Mouse (Mus musculus) spleen, adult 2 months (tissue): ENCODE measurements around the gene Maml3. TPM values are rescaled to one million over a fixed set of nuclear protein-coding genes. Genes with fewer than 3 reads are reported as not detected.

Experiments used
- DNase-seq, 2 experiments: peaks; one replicate each; pipeline versions ENCODE4 v3.0.0 to v3.0.0-alpha.2; 2012 to 2021; ENCODE audit warnings: low spot score in 2 of 2, low read depth in 1 of 2
- H3K27ac ChIP-seq: fragments of 200-500 bp; 2 replicates; pipeline ENCODE4 v1.5.1; 2012; ENCODE audit warnings: low read length, inconsistent platforms; ENCODE audit not compliant: insufficient read depth
- H3K27me3 ChIP-seq: fragments of 200-500 bp; 2 replicates; pipeline ENCODE4 v1.6.1; 2012; ENCODE audit warnings: mild to moderate bottlenecking, moderate library complexity, low read length, inconsistent platforms; ENCODE audit not compliant: control insufficient read depth, insufficient read depth
- H3K36me3 ChIP-seq: fragments of 200-500 bp; 2 replicates; pipeline ENCODE4 v1.6.1; 2012; ENCODE audit warnings: mild to moderate bottlenecking, low read length, inconsistent platforms; ENCODE audit not compliant: control insufficient read depth, insufficient read depth
- H3K4me1 ChIP-seq: fragments of 200-500 bp; 2 replicates; pipeline ENCODE4 v1.6.1; 2011; ENCODE audit warnings: inconsistent platforms; ENCODE audit not compliant: control insufficient read depth, insufficient read depth, insufficient read length
- H3K4me3 ChIP-seq: fragments of 200-500 bp; 2 replicates; pipeline ENCODE4 v1.5.1; 2011; ENCODE audit warnings: mild to moderate bottlenecking, inconsistent platforms; ENCODE audit not compliant: insufficient read depth, insufficient read length; ENCODE audit errors: extremely low read depth
- CTCF ChIP-seq: fragments of 200-500 bp; IDR thresholded peaks from 2 replicates; pipeline ENCODE4 v1.5.1; 2011; ENCODE audit warnings: mild to moderate bottlenecking, inconsistent platforms; ENCODE audit not compliant: insufficient read depth, insufficient read length, insufficient replicate concordance; ENCODE audit errors: extremely low read depth
- POLR2A ChIP-seq: fragments of 200-500 bp; IDR thresholded peaks from 2 replicates; pipeline ENCODE4 v1.6.1; 2011; ENCODE audit warnings: low read depth, low read length, inconsistent platforms
- WGBS: fragments of 180-500 bp; shearing (Covaris S2); methylation state at CpG from one replicate; pipeline ENCODE4 v1.1.7; 2018; 5-methylcytosine and 5-hydroxymethylcytosine counted together
- polyA plus RNA-seq: library from polyadenylated mRNA; depleted of rRNA; stranded (reverse); fragments of >200 nt; gene quantifications from 2 replicates; pipeline ENCODE4 v1.2.3, GENCODE M21; 2012

Maml3 gene
- polyA plus RNA-seq, 1 experiment, result 2.7 TPM

DNA sequence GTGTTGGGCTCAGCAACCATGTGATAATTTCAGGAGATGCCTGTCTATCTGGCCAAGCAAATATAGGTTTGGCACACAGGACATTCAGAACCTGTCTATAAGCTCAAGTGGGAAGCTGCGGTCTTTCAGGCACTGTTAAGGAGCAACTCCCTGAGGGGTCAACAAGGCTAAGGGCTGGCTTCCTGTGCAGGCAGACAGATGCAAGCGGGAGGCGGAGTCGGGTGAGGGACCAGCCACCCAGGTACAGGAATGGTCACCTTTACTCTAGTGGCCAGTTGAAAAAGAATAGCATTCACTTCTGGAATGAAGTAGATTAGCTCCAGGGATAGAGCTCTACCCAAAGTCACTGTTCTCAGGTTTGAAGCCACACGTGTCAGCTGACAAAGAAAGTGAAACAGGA lies 348.6 kb downstream of the Maml3 start:
- H3K4me3 ChIP-seq, result no peak overlapping the region
- WGBS, result 51% methylated on average over 5 of the region's 5 CpGs
- H3K4me1 ChIP-seq, result no peaks in the 10 kb centered on the region
- H3K27me3 ChIP-seq, result no peaks in the 10 kb centered on the region
- no peak for DNase-seq
- TF ChIP-seq POLR2A (no peak), CTCF (no peak)
- H3K36me3 ChIP-seq, result no peaks in the 10 kb centered on the region
- H3K27ac ChIP-seq, result no peak overlapping the region

DNA sequence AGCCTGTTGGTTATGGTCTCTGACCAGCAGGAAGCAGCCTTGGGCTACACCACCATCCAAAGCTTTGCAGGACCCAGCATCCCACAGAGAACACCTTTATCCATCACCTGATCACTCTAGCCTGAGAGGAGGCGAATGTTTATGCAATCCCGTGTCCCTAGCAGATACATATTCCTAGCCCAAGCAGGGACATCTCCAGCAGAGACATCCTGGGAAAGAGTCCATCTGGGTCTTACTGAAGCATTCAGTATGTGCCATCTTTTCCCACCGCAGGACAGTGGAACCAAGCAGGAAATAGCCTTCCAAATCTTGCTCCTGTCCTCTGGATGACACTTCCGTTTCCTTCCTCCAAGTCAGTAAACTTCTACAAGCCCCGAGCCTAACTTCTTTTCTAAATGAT lies 351.6 kb downstream of the Maml3 start:
- no peak for DNase-seq
- H3K27ac ChIP-seq, result no peak overlapping the region
- H3K4me1 ChIP-seq, result peaks cover 6% of the 10 kb centered on the region
- no peaks in the 10 kb centered on the region for H3K27me3 ChIP-seq
- no peak for TF ChIP-seq CTCF
- TF ChIP-seq POLR2A, result no peak
- 85% methylated on average over 5 of the region's 5 CpGs for WGBS
- H3K36me3 ChIP-seq, result no peaks in the 10 kb centered on the region
- no peak overlapping the region for H3K4me3 ChIP-seq

DNA sequence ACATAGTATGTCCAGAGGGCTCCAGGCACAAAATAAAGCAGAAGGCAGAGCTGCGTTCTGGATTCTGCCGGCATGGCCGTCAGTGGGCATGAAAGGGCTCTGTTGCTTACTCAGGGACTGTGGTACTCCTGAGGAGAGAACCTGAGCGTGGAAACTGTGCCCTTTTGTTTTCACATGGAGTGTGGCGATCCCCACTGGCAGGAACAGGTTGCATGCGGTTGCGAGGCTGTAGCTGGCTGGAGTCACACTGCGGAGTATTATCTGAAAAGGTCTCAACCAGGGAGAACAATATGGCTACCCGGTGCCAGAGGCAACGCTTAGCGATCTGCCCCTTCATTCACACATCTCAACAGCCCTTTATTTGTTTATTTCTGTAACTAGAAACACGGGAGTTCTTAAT lies 353.4 kb downstream of the Maml3 start:
- H3K4me1 ChIP-seq, result peaks cover 6% of the 10 kb centered on the region
- H3K27me3 ChIP-seq, result no peaks in the 10 kb centered on the region
- H3K4me3 ChIP-seq, result no peak overlapping the region
- no peaks in the 10 kb centered on the region for H3K36me3 ChIP-seq
- WGBS, result 92% methylated on average over 12 of the region's 12 CpGs
- TF ChIP-seq CTCF (no peak), POLR2A (no peak)
- no peak for DNase-seq
- no peak overlapping the region for H3K27ac ChIP-seq

DNA sequence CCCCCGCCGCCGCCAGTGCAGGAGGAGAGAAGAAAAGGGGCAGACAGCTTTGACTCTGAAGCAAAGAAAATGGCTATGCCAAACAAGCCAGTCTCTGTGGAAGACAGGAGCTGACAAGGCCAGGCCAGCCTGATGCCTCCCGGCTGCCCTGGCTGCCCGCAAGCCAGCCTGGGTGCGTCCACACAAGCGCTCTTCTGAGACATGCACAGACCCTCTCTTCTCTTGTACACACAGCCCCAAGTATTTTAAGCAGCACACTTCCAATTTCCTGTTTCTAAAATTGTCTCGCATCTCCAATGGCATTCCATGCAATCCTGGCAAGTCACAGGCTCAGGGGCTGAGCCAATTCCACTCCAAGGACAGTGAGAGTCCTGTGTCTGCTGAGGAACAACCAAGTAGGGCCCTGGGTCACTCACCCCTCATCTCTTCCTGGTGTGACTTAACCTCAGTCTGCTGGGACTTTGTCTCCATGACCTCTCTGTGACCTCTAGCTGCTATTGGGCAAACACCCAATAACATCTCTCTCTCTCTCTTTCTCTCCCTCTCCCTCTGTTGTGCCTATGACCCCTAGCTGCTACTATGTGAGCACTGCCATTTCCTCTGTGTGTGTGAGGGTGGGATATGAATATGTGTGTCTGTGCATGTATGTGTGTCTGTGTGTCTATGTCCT lies 354.9 kb downstream of the Maml3 start:
- peaks cover 6% of the 10 kb centered on the region for H3K4me1 ChIP-seq
- 83% methylated on average over 8 of the region's 8 CpGs for WGBS
- H3K4me3 ChIP-seq, result no peak overlapping the region
- no peaks in the 10 kb centered on the region for H3K36me3 ChIP-seq
- H3K27ac ChIP-seq, result 0 out of 2 replicates have a peak overlapping the region, but pooled peaks have one; percentile 30
- TF ChIP-seq POLR2A, result no peak
- DNase-seq, result no peak
- no peaks in the 10 kb centered on the region for H3K27me3 ChIP-seq

DNA sequence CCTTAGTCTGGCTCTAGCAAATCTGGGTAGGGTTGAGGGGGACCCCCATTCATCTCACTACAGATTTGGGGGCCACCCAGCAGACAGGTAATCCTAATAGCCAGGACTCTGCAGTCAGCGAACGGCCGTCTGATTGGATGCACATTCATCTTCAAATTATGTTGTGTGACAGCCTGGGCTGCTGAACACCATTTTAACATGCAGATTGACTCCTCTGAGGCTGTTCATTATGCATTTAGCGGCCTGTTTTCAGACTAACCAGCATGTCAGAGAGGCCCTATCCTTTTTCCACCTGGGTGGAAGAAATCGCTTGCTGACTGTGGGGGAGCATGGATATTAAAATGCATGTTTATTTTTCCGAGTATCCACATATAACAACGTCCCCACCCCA lies 355.5 kb downstream of the Maml3 start:
- Histone ChIP-seq H3K4me1 (peaks cover 9% of the 10 kb centered on the region), H3K27ac (0 out of 2 replicates have a peak overlapping the region, but pooled peaks have one; percentile 30)

DNA sequence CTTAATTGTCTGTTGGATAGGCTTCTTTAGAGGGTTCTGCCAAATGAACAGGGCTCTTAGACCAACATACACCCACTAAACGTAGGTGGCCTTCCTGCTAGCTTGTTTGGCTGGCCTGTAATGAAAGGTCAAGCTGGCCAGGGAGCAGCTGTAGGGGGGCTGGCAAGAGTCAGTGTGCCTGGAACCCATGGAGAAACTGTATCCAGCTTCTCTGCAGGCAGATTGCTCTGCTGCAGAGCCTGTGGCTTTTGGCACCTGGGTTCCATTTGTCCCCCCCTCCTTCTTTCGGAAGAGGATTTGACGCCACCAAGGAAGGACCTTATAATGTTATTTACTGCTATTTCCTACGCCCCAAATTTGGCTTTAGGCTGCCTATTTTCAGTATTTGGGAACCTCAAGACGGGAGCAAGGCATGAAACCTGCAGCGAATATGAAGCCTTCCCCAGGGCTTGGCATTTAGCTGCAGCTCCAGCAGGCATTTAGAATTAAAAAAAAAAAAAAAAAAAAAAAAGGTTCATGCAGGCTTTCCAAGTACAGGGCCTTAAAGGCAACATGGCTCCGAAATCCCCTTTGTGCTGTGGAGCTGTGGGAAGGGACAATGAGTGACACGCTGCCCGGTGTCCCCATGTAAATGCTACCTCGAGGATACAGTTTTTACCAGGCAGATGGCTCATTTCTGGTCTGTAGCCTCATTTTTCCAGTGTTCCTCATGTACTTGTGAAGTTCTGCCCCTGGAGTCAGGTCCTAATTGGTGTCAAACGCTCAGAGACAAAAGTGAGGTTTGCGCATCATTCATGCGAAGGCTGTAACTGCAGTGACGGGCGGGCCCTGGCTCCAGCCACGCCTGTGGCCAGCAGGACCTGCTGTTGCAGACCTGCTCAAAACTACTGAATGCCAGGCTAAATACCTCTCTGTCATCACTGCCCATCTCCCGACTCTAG lies 356.2 kb downstream of the Maml3 start:
- peaks cover 12% of the 10 kb centered on the region for H3K4me1 ChIP-seq
- H3K36me3 ChIP-seq, result no peaks in the 10 kb centered on the region
- WGBS, result 91% methylated on average over 17 of the region's 17 CpGs

More for the DNA sequence above, 355.5 kb downstream of the Maml3 start:
- DNase-seq, result no peak
- TF ChIP-seq CTCF, result no peak
- 89% methylated on average over 7 of the region's 7 CpGs for WGBS
- H3K27me3 ChIP-seq, result no peaks in the 10 kb centered on the region
- H3K4me3 ChIP-seq, result no peak overlapping the region
- no peaks in the 10 kb centered on the region for H3K36me3 ChIP-seq

DNA sequence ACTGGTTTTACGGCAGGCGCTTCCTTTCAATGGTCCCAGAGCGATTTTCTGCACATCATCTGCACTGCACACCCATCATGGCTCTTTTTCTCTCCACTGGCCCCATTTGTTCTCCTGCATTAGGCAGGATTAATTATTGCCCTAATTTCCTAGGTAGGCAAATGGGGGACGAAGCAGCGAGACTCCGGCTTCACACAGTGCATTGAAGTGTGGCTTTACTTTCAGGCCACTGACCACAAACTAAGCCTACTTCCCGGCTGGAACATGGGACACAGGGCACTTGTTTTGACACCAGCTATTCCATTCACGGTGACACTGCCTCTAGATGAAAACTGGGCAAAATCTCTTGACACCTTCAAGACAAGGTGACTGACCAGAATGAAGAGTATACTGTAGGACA lies 358.1 kb downstream of the Maml3 start:
- no peaks in the 10 kb centered on the region for H3K36me3 ChIP-seq
- no peak overlapping the region for H3K27ac ChIP-seq
- no peak for DNase-seq
- peaks cover 12% of the 10 kb centered on the region for H3K4me1 ChIP-seq
- no peak overlapping the region for H3K4me3 ChIP-seq
- 95% methylated on average over 8 of the region's 8 CpGs for WGBS
- no peak for TF ChIP-seq POLR2A
- TF ChIP-seq CTCF, result no peak
- no peaks in the 10 kb centered on the region for H3K27me3 ChIP-seq

More for the DNA sequence above, 356.2 kb downstream of the Maml3 start:
- TF ChIP-seq CTCF (no peak), POLR2A (no peak)
- DNase-seq, result no peak
- Histone ChIP-seq H3K27ac (no peak overlapping the region), H3K27me3 (no peaks in the 10 kb centered on the region), H3K4me3 (no peak overlapping the region)
